Mouse (Mus musculus) brain, embryonic 14.5 days (tissue): ENCODE results near the gene Gm20441.

ENCODE experiments used
- CTCF ChIP-seq: fragments of 200-500 bp; IDR thresholded peaks from 2 replicates; pipeline ENCODE4 v1.5.1; 2012; ENCODE audit warnings: inconsistent platforms, mild to moderate bottlenecking, moderate library complexity, borderline replicate concordance; ENCODE audit not compliant: insufficient read depth, insufficient read length; ENCODE audit errors: extremely low read depth
- POLR2A ChIP-seq: fragments of 200-500 bp; IDR thresholded peaks from 2 replicates; pipeline ENCODE4 v1.6.1; 2012; ENCODE audit warnings: mild to moderate bottlenecking, inconsistent platforms, borderline replicate concordance; ENCODE audit not compliant: poor library complexity, insufficient read depth, insufficient read length, severe bottlenecking; ENCODE audit errors: extremely low read depth

DNA sequence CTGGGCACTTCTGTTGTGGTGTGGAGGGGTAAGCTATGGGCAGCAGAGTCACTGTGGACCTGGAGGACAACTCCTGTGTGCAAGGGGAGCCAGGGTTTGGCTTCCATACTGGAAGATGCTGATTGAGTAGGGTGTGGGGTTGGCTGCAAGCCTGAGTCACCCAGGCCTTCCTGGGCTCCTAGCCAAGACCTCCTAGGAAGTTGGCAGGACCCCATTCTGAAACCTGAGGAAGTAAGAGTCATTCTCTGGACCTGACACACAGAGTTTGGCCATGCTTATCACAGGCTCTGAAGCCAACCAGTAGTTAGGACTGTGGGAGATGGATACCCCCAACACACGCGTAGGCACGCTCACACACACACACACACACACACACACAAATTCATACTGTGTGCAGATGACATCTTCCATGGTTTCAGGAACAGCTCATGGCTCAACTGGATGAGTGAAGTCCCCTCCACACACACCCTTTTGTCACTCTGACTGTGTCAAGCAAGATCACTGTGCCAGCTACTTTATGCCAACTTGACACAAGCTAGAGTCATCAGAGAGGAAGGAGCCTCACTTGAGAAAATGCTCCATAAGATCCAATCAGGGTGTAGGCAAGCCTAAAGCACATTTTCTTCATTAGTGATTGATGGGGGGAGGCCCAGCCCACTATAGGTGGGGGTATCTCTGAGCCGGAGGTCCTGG lies 47.1 kb upstream of the Gm20441 start:
- TF ChIP-seq CTCF: no peak
- no peak for TF ChIP-seq POLR2A
